Mouse (Mus musculus) c-Kit-negative CD71-positive TER-119-positive erythroid progenitor cells, embryonic 14.5 days (primary cell): ENCODE measurements around the gene Carmil1.
A peak's percentile ranks its signal among the peaks of the same experiment; 100 is the strongest.

Experiments
- DNase-seq: peaks from one replicate; pipeline ENCODE4 v3.0.0-alpha.2; 2013; ENCODE audit warnings: low read depth, low spot score

Gene Carmil1

DNA sequence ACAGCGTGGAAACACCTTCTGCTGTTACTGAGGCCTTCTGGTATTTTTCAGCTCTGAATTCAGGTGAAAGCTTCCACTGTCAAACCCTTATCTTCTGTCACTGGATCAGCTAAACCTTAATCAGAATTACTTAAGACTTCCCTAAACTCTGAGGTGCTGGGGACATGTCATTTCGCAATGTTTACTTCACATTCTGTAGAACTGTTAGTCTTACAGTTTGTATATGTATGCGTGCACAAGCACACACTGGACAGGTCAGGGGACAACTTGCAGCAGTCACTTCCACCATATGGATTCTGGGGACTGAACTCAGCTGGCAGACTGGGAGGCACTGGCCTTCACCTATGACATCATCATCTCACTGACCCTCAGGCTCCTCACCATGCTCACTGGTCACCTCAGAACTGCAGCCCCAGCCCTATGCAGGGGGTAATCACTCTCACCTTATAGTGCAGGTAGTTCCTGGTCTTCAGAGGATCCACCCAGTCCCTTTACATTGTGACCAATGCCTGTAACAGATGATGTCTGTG lies 60.1 kb downstream of the Carmil1 start:
- DNase-seq, result no peak

DNA sequence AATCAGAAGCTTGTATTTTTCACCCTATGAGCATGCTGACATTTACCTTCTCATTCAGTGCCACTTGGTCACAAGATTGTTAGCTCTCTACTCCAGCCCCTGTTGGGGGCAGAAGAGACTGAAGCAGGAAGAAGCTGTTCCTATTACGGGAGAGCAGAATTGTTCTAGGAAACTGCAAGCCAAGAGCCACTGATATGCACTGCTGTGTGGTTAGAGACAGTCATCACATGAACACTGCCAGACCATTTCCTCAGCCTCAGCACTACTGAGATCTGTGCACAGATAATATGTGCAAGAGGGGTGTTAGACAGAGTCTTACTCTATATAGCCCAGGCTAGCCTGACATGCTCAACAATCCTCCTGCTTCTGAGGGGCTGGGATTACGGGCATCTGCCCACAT lies 69.4 kb downstream of the Carmil1 start:
- no peak for DNase-seq

DNA sequence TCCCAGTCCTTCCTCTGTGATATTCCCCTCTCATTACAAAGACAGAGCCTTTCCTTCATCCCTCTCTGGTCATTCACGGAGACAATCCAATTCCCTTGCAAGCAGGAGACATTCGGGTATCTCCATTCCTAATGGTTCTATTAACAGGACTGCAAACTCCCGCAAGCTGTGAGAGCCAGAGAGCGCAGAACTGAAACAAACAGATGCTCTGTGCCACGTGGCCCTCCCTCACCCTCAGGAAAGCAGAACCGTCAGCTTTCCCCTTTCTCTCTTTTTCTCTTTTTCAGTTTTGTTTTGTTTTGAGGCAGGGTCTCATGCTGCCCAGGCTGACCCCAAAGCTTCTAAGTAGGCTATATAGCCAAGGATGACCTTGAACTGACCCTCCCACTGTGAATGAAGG lies 74.5 kb downstream of the Carmil1 start:
- DNase-seq, result no peak

DNA sequence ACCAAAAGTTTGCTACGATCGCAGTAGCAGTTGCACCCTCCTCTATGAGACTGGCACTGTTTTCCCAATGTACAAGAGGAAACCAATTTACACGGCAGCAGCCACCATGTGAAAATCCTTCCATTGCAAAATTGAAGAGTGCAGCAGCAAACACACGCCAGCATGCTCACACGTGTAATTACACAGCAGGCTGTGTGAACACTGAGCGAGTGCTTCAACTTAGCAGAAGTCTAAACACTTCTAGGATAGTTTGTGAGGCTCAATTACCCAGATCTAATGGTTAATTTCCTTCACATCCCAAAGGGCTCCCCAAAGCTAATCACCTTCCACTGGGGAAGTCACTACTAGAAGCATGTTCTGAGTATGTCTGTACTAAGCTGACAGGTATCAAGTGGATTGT lies 78.3 kb downstream of the Carmil1 start:
- no peak for DNase-seq

DNA sequence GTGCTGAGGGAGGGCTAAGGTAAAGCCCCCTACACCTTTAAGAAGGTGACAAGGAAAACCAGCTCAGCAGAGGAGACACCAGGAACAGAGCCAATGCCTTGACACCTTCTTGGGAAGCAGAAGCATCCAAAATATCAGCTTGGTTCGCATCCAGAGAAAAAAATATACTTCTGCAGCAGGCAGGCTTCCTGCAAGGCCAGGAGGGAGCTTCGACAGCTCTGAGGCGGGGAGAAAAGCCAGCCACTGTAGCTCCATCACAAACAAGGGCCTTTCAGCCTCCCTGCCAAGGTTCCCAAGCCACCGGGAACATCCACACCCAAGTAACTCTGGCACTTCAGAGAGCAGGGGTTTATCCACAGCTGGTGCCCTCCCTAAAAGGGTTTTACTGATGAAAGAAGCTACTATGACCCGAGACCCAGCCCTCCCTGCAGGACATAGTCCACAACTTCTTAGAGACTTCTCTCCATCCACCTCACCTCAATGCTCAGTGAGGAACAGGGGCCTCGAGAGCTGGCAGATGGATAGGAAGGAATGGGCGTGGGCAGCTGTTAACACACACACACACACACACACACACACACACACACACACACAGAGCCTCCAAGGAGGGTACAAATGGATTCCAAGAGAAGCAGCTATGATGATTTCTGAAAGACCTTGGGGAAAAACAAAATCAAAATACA lies 80.6 kb downstream of the Carmil1 start:
- DNase-seq, result no peak

DNA sequence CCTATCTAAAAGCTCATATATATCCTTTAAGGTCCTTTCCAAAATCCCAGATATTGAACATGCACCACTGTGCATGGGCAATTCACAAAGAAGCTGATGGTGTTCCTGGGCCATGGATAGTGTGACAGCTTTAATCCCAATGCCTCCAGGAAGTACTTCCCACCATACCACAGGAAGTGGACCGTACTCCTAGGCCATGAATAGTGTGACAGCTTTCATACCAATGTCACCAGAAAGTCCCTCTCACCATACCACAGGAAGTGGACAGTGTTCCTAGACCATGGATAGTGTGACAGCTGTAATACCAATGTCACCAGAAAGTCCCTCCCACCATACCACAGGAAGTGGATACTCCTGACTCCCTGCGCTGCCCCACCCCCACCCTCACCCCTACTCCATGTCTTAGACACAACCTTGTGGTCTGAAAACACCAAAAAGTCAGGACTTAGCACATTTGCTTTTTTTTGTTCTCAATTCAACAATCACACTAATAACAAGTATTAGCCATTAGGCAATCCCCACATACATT lies 82.1 kb downstream of the Carmil1 start:
- DNase-seq, result no peak

DNA sequence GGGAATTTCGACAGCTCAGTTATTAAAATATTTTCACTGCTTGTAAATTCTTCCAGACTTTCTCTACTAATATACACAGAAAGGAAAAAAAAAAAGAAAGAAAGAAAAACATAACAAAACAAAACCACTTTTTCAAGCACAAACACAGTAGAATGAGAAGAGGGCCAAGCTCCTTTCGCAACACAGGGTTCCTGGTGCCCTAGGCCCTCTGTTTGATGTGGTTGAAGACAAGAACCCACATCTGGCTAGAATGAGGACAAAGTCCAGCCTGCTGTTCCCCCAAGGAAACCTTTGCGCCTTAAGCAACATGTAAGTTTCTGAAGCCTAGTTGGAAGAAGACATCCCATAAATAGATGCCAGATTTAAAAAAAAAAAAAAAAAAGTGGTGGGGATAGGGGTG lies 85.2 kb downstream of the Carmil1 start:
- DNase-seq, result no peak

DNA sequence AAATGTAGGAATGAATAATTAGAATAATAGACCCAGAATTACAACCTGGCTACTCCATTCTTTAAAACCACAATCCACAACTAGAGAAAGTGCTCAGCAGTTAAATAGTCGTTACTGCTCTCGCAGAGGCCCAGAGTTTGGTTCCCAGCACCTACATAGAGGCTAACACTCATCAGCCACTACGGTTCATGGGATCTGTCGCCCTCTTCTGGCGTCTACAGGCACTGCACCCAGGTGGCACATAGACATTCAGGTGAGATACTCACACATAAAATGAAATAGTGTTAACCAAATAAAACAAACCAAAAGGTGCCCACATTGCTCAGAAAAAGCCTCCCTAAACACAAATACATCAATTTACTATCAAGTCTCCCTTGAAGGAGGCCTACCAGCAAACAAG lies 86.6 kb downstream of the Carmil1 start:
- peak; percentile 3 for DNase-seq

DNA sequence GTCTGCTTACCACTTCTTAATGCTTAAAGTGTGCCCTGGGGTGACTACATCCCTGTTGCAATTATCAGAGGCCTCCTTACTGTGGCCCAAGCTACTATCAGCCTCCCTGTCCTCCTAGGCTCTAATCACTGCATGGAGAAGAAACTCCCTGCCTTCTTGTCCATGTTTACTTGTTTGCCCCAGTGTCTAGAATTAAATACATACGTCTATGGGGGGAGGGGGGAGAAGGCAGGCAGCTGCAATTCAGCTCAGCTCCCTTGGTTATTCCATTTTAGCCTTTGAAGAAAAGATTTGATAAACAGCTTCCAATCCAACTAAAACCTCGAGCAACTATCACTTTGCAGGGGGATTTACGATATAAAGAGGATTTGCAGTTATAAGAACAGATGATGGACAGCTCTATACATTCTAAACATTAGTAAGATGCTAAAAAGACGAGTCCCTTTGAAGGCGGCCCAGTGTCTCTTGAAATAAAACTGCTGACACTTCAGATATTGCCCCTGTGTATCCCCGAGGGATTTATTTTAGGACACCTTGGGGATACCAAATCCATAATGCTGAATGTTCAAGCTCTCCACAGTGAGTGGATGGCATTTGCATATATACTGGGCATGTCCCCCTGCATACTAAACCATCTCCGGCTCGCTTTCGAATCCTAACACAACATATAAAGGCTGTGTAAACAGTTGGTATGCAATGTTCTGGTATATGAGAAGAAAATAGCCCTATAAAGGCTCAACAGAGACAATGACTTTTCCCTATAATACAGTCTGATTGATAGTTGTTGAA lies 89.5 kb downstream of the Carmil1 start:
- DNase-seq, result no peak

DNA sequence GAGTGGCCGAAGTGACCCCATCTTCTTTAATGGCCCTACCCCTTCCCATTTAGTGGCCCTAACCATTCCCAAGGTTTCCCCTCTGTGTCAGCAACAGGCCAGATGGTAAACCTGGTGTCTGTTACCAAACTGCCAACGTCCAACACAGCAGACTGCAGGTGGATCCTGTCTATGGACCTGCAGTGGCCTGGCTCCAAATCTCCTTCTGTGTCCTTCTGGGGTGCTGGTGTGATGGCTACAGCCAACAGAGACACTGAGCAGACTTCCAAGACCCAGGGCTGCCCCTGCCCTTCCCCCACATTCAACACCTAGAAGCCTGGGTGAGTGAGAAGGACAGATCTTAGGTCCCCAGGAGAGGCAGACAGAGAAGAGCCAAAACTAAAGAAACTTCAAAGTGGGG lies 93.6 kb downstream of the Carmil1 start:
- no peak for DNase-seq

DNA sequence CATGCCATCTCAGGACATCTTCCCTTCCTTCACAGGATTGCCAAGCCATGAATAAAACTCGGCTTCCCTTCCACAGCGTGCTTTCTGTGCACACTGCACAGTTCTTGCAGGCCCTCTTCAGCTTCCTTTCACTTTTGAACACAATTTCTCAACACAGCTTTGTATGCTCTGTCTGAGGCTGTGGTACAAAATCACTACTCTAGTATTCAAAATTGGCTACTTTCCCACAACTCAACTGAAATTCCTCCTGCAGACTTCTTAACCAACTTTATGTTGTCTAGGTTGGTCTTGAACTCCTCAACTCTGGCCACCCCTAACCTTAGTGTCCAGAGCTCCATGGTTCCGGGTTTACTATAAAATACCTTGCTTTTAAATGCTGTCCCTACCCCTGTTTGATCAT lies 95.0 kb downstream of the Carmil1 start:
- DNase-seq, result no peak

DNA sequence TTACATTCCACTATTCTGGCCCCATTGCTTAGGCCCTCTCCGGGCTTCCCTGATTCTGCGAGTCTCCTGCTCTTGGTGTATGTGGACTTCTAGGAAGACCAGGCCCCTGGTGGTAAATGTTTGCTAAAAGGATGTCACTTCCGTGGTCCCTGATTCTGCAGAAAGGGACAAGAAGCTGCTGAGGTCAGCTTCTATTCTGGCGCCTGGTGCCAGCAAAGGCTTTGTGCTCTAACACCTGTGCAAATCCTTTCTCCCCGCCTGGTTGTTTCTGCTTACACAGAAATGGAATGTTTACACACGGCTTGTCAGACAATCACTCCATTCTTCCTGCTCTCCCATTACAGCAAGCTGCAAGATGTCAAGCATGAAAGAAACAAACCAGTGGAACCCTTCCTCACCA lies 97.7 kb downstream of the Carmil1 start:
- DNase-seq, result no peak

DNA sequence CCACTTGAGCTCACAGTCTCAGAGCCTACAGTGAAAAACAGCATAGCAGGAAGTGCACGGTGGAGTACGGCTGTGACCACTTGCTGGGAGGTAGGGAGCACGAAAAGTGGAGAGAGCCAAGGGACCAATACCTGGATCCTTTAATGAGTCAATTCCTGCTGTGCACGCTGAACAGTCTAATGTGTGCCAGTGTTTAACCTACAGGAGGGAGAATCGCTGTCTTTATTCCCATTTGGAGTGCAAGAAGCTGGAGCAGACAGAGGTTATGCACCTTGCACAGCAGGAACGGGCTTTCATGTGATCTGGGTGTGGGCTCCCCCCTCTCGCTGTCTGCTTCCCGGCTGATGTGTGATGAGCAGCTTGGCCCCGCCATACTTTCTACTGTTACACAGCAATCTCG lies 101.1 kb downstream of the Carmil1 start:
- no peak for DNase-seq

DNA sequence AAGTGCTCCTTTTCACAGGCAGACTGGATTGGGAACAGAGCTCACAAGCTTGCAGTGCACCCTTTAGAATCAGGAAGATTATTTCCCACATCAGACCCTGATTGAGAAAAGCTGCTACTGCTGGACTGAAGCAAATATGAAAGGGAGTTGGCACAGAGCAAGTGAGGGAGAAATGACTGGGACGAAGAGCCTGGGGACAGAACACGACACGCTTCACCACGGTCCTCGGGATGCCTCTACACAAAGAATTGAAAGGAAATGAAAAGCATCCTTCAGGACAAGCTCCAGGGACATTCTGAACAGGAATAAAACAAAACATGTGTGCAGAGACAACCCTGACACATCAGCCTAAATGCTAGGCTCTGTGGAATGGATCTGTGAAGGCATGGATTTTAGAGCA lies 103.0 kb downstream of the Carmil1 start:
- DNase-seq, result no peak

DNA sequence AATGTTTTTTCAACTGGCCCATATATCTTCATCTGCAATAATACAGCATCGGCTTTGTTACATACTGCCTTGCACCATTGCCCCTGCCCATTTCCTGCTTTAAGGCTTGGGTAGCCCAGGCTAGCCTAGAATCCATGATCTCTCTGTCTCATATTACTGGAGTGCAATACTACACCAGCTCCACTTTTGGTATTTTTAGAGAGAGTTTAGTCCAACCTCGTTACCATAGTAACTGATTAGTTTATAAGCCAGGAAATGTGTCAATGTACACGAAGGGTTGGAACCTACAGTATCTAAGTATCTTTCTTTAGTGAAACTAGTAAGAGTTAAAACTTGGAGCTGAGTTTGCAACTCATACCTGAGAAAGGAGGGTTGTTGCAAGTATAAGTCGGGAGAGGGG lies 103.8 kb downstream of the Carmil1 start:
- DNase-seq, result no peak

DNA sequence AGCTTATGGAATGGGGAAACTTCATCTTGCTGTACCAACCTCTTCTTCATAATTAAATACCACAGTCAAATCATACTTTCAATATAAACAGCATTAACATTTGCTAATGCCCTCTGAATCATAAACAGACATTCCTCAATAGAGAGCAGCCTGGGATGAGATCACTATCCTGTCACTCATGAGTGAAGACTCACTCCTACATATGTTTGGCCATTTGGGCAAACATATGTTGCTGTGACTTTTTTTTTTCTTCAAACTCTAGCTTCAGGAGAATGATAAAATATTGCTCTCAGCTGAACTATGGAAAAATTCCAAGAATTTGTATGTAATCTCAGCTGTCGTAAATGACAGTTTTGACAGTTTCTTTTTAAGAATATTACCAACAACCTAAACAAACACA lies 110.9 kb downstream of the Carmil1 start:
- no peak for DNase-seq

DNA sequence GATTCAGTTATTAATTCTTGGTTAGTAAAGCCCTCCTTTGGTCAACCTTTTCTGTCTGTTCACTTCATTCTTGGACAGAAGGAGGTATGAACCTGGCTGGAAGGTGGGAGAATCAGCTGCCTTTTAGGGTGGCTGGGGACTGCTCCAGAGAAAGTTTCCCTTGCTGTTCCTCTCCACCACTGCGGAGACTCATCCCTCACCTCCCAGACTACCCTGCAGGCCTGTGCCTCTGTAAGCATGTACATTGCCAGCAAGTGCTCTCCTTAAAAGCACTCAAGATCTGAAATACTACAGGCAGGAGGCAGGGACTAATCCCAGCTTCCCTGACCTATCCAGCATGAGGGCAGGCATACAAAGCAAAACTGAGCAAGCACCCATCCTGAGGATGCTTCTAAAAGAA lies 117.2 kb downstream of the Carmil1 start:
- no peak for DNase-seq

DNA sequence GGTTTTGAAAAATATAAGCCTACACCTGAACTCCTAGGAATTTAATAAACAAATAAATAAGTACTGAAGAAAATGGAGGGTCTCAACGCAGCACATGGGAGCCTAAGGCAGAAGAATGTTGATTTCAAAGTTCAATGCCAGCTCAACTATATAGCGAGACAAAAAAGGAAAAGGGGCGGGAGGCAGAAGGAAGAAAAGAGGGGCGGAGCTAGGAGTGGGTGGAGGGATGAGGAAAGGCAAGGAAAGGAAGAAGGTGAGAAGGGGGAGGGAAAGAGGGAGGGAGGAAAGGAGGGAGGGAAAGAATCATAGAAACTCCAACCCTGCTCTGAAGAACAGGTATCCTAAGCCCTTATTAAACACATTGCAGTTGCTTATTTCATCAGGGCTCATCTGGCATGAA lies 119.5 kb downstream of the Carmil1 start:
- DNase-seq, result peak; percentile 73

DNA sequence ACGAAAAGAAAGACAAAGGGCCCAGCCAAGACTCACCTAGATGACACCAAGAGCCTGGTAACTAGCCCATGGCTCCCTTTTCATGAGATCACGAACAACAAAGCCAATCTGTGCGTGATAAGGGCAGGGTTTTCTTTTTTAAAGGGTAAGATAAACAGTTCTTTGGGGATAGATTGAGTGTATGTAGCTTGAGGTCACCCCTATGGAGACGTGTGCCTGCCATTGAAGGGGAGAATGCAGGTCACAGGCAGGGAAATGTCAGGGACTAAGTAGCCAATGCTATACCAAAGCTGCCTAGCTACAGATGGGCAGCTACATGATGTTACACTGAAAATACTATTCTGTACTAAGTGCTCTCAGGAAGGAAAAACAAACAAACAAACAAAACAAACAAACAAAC lies 120.6 kb downstream of the Carmil1 start:
- no peak for DNase-seq

DNA sequence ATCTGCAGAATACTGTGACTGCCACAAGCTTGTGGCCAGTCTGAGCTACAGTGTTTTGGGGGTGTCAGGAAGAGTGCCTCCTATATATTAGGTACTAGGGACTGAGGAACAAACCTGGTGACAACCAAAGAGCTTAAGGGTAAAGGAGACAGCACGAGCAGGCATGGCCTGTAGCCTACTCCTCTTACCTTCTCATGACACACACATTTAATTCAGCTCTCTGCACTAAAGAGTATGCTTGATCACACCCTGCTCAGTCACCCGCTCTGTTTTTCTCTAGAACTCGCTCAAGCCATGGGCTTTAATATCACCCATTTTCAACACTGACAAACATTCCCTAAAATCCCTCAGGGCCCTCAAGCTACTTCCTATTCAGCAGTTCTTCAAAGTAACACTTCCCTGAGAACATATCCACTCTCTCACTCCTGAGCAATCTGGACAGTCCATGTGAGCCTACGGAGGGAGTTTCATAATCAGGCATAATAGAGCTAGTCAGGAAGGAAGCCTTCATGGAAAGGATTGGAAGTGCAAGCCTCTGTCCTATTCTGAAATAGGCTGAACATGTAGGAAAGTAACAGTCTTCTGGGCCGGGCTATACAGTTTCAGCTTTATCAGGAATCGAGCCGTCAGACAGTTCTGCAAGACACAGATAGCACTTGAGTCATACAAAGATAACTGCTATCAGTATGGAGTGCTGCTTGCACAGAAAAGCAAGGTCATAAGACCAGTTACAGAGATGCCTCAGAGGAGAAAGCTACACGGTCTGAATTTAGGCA lies 121.2 kb downstream of the Carmil1 start:
- DNase-seq, result peak; percentile 85

DNA sequence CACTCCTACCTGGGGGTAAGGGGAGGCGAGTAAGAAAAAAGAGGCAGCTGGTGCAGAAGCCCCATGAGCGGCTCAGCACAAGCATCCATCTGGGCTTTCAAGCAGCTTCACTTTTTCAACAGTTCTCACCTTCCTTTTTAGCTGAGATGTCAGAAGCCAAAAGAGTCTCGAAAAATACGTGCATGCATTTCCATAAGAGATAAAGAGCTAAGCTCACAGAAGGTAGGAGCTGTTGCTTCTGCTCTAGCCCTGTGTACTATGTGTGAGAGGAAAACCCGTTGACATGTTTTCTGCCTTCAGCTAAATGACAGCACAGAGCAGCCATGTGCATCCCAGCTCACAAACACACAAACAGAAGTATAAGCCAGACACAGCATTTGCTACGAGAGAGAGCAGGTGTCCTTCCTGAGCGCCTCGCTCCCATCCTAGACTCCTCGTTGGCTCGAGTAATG lies 123.0 kb downstream of the Carmil1 start:
- no peak for DNase-seq

DNA sequence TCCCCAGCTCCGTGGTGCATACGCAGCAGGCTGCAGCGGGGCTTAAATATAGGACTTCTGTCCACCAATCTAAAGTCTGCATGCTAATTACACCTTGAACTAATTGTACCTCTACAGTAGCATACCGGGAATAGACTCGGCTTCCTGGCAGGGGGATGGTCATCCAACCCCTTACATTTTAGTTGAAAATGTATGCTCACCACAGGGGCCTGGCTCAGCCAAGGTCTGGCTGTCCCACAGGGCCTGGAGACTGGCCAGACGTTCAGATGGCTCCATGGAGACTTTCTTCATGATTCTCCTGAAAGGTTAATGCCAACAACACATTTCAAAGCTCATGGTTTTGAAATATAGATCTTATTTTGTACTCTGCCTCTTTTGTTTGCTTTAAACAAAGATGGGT lies 125.4 kb downstream of the Carmil1 start:
- no peak for DNase-seq
